Mouse (Mus musculus) MEL (cell line): ENCODE results near the gene Usp54. TPM values are rescaled to one million over a fixed set of nuclear protein-coding genes. Genes with fewer than 3 reads are reported as not detected.

Source experiments
- DNase-seq: peaks from one replicate; pipeline ENCODE4 v3.0.0; 2011; ENCODE audit warnings: low read depth, low spot score
- H3K27ac ChIP-seq: 2 replicates; pipeline ENCODE4 v1.5.1; 2012; ENCODE audit warnings: low read depth, mild to moderate bottlenecking, control low read depth, low read length, moderate library complexity; ENCODE audit not compliant: control insufficient read depth
- H3K27me3 ChIP-seq, 2 experiments: fragments of 150-350 bp in 1 of 2; sonication (generic) in 1 of 2; 2 replicates each; pipeline ENCODE4 v1.6.1; 2012; ENCODE audit warnings: low read length in 2 of 2, mild to moderate bottlenecking in 2 of 2, improper control_type of control experiment in 1 of 2, moderate library complexity in 1 of 2; ENCODE audit not compliant: insufficient read depth in 2 of 2, control insufficient read depth in 1 of 2
- H3K36me3 ChIP-seq, 2 experiments: 2 replicates each; pipeline ENCODE4 v1.6.1; 2012 to 2014; ENCODE audit warnings: low read length in 2 of 2, improper control_type of control experiment in 1 of 2, inconsistent platforms in 1 of 2, mild to moderate bottlenecking in 1 of 2; ENCODE audit not compliant: insufficient read depth in 2 of 2, control insufficient read depth in 1 of 2
- H3K4me1 ChIP-seq, 2 experiments: fragments of 150-350 bp in 1 of 2; sonication (generic) in 1 of 2; 2 replicates each; pipeline ENCODE4 v1.6.1; 2012; ENCODE audit warnings: low read length in 2 of 2, improper control_type of control experiment in 1 of 2, mild to moderate bottlenecking in 1 of 2; ENCODE audit not compliant: insufficient read depth in 2 of 2, control insufficient read depth in 1 of 2
- H3K4me3 ChIP-seq, 2 experiments: fragments of 150-350 bp in 1 of 2; sonication (generic) in 1 of 2; 2 replicates each; pipeline ENCODE4 v1.5.1; 2012; ENCODE audit warnings: low read depth in 2 of 2, low read length in 2 of 2, mild to moderate bottlenecking in 2 of 2, moderate library complexity in 2 of 2, control low read depth in 1 of 2, improper control_type of control experiment in 1 of 2; ENCODE audit not compliant: control insufficient read depth in 1 of 2, insufficient read depth in 1 of 2
- H3K79me2 ChIP-seq: 2 replicates; pipeline ENCODE4 v1.6.1; 2012; ENCODE audit warnings: mild to moderate bottlenecking, low read length, moderate library complexity; ENCODE audit not compliant: control insufficient read depth, poor library complexity, insufficient read depth
- H3K9ac ChIP-seq: 2 replicates; pipeline ENCODE4 v1.6.1; 2012; ENCODE audit warnings: low read depth, mild to moderate bottlenecking, control low read depth, low read length, moderate library complexity; ENCODE audit not compliant: control insufficient read depth, poor library complexity, severe bottlenecking
- H3K9me3 ChIP-seq: fragments of 150-350 bp; sonication (generic); replicated peaks from 2 replicates; pipeline ENCODE4 v1.6.1; 2012; ENCODE audit warnings: mild to moderate bottlenecking, low read length, improper control_type of control experiment, moderate library complexity; ENCODE audit not compliant: insufficient read depth
- BHLHE40 ChIP-seq: IDR thresholded peaks from 2 replicates; pipeline ENCODE4 v1.6.1; 2012; ENCODE audit warnings: low read depth, mild to moderate bottlenecking, inconsistent platforms, low read length, improper control_type of control experiment, borderline replicate concordance
- CHD1 ChIP-seq: IDR thresholded peaks from 2 replicates; pipeline ENCODE4 v1.6.1; 2012; ENCODE audit warnings: low read depth, mild to moderate bottlenecking, inconsistent platforms, low read length, improper control_type of control experiment
- CHD2 ChIP-seq: IDR thresholded peaks from 2 replicates; pipeline ENCODE4 v1.6.1; 2011; ENCODE audit warnings: low read length, improper control_type of control experiment
- CTCF ChIP-seq, 3 experiments: IDR thresholded peaks in 2 of 3; conservative IDR thresholded peaks in 1 of 3; 2 replicates each; pipeline ENCODE4 v1.5.1; 2011 to 2012; ENCODE audit warnings: low read length in 3 of 3, low read depth in 2 of 3, mild to moderate bottlenecking in 2 of 3, improper control_type of control experiment in 1 of 3, inconsistent platforms in 1 of 3, mixed read lengths in 1 of 3, moderate library complexity in 1 of 3; ENCODE audit not compliant: control insufficient read depth in 1 of 3, insufficient read depth in 1 of 3, poor library complexity in 1 of 3, severe bottlenecking in 1 of 3
- E2F4 ChIP-seq: IDR thresholded peaks from 2 replicates; pipeline ENCODE4 v1.6.1; 2011; ENCODE audit warnings: low read depth, low read length, improper control_type of control experiment, borderline replicate concordance
- ELF1 ChIP-seq: IDR thresholded peaks from 2 replicates; pipeline ENCODE4 v1.6.1; 2014; ENCODE audit warnings: low read depth, mild to moderate bottlenecking, inconsistent platforms, low read length, improper control_type of control experiment, moderate library complexity
- ETS1 ChIP-seq: IDR thresholded peaks from 2 replicates; pipeline ENCODE4 v1.6.1; 2012; ENCODE audit warnings: low read depth, mild to moderate bottlenecking, inconsistent platforms, low read length, improper control_type of control experiment, moderate library complexity
- GABPA ChIP-seq: IDR thresholded peaks from 2 replicates; pipeline ENCODE4 v1.6.1; 2012; ENCODE audit warnings: low read depth, mild to moderate bottlenecking, inconsistent platforms, low read length, improper control_type of control experiment, moderate library complexity
- GATA1 ChIP-seq: IDR thresholded peaks from 2 replicates; pipeline ENCODE4 v1.6.1; 2011; ENCODE audit warnings: low read depth, low read length, improper control_type of control experiment
- HCFC1 ChIP-seq: IDR thresholded peaks from 2 replicates; pipeline ENCODE4 v1.6.1; 2012; ENCODE audit warnings: low read depth, mild to moderate bottlenecking, inconsistent platforms, low read length, improper control_type of control experiment, moderate library complexity
- JUND ChIP-seq: IDR thresholded peaks from 2 replicates; pipeline ENCODE4 v1.6.1; 2011; ENCODE audit warnings: low read depth, mild to moderate bottlenecking, improper control_type of control experiment, low read length
- KAT2A ChIP-seq: conservative IDR thresholded peaks from 2 replicates; pipeline ENCODE4 v1.6.1; 2012; ENCODE audit warnings: low read depth, low read length, improper control_type of control experiment, inconsistent platforms
- MAX ChIP-seq: IDR thresholded peaks from 2 replicates; pipeline ENCODE4 v1.6.1; 2011; ENCODE audit warnings: low read length, improper control_type of control experiment
- MAZ ChIP-seq: IDR thresholded peaks from 2 replicates; pipeline ENCODE4 v1.6.1; 2012; ENCODE audit warnings: low read depth, mild to moderate bottlenecking, inconsistent platforms, low read length, improper control_type of control experiment
- MEF2A ChIP-seq: IDR thresholded peaks from 2 replicates; pipeline ENCODE4 v1.6.1; 2014; ENCODE audit warnings: low read depth, mild to moderate bottlenecking, inconsistent platforms, low read length, improper control_type of control experiment; ENCODE audit not compliant: poor library complexity, insufficient replicate concordance, severe bottlenecking; ENCODE audit errors: extremely low read depth
- MXI1 ChIP-seq: IDR thresholded peaks from 2 replicates; pipeline ENCODE4 v1.6.1; 2011; ENCODE audit warnings: mild to moderate bottlenecking, low read depth, low read length, improper control_type of control experiment
- MYB ChIP-seq: IDR thresholded peaks from 2 replicates; pipeline ENCODE4 v1.6.1; 2011; ENCODE audit warnings: mild to moderate bottlenecking, low read depth, low read length, improper control_type of control experiment
- MYC ChIP-seq: IDR thresholded peaks from 2 replicates; pipeline ENCODE4 v1.6.1; 2011; ENCODE audit warnings: low read depth, mild to moderate bottlenecking, low read length, improper control_type of control experiment, moderate library complexity
- NELFE ChIP-seq: IDR thresholded peaks from 2 replicates; pipeline ENCODE4 v1.6.1; 2011; ENCODE audit warnings: low read depth, low read length, improper control_type of control experiment
- NRF1 ChIP-seq: IDR thresholded peaks from 2 replicates; pipeline ENCODE4 v1.6.1; 2014; ENCODE audit warnings: low read depth, mild to moderate bottlenecking, inconsistent platforms, low read length, improper control_type of control experiment, moderate library complexity; ENCODE audit not compliant: poor library complexity, insufficient read depth, severe bottlenecking
- POLR2A ChIP-seq, 2 experiments: IDR thresholded peaks; 2 replicates each; pipeline ENCODE4 v1.6.1; 2011 to 2012; ENCODE audit warnings: low read length in 2 of 2, mild to moderate bottlenecking in 2 of 2, control low read depth in 1 of 2, improper control_type of control experiment in 1 of 2, low read depth in 1 of 2, moderate library complexity in 1 of 2; ENCODE audit not compliant: control insufficient read depth in 1 of 2, insufficient read depth in 1 of 2, poor library complexity in 1 of 2
- POLR2AphosphoS2 ChIP-seq: IDR thresholded peaks from 2 replicates; pipeline ENCODE4 v1.6.1; 2011; ENCODE audit warnings: low read length, improper control_type of control experiment
- POLR2AphosphoS5 ChIP-seq: IDR thresholded peaks from 2 replicates; pipeline ENCODE4 v1.6.1; 2012; ENCODE audit warnings: low read depth, borderline replicate concordance, mild to moderate bottlenecking, inconsistent platforms, low read length, moderate library complexity, mixed read lengths
- RAD21 ChIP-seq: IDR thresholded peaks from 2 replicates; pipeline ENCODE4 v1.6.1; 2011; ENCODE audit warnings: mild to moderate bottlenecking, low read depth, low read length, improper control_type of control experiment
- RCOR1 ChIP-seq: IDR thresholded peaks from 2 replicates; pipeline ENCODE4 v1.6.1; 2012; ENCODE audit warnings: low read depth, mild to moderate bottlenecking, inconsistent platforms, low read length, improper control_type of control experiment
- SIN3A ChIP-seq: IDR thresholded peaks from 2 replicates; pipeline ENCODE4 v1.6.1; 2012; ENCODE audit warnings: low read length, improper control_type of control experiment, inconsistent platforms
- SMC3 ChIP-seq: IDR thresholded peaks from 2 replicates; pipeline ENCODE4 v1.6.1; 2011; ENCODE audit warnings: low read depth, low read length, improper control_type of control experiment
- TAL1 ChIP-seq: IDR thresholded peaks from 2 replicates; pipeline ENCODE4 v1.6.1; 2012; ENCODE audit warnings: mild to moderate bottlenecking, inconsistent platforms, low read length, moderate library complexity, mixed read lengths
- TBP ChIP-seq: IDR thresholded peaks from 2 replicates; pipeline ENCODE4 v1.8.0; 2011; ENCODE audit warnings: low read depth, low read length, improper control_type of control experiment
- TCF12 ChIP-seq: IDR thresholded peaks from 2 replicates; pipeline ENCODE4 v1.6.1; 2014; ENCODE audit warnings: low read depth, mild to moderate bottlenecking, inconsistent platforms, low read length, improper control_type of control experiment, moderate library complexity
- UBTF ChIP-seq: IDR thresholded peaks from 2 replicates; pipeline ENCODE4 v1.6.1; 2012; ENCODE audit warnings: low read depth, mild to moderate bottlenecking, inconsistent platforms, low read length, improper control_type of control experiment, moderate library complexity, borderline replicate concordance; ENCODE audit not compliant: insufficient read depth
- USF1 ChIP-seq: IDR thresholded peaks from 2 replicates; pipeline ENCODE4 v1.6.1; 2014; ENCODE audit warnings: low read depth, mild to moderate bottlenecking, inconsistent platforms, low read length, improper control_type of control experiment, moderate library complexity
- USF2 ChIP-seq, 2 experiments: IDR thresholded peaks; 2 replicates each; pipeline ENCODE4 v1.6.1; 2011 to 2012; ENCODE audit warnings: improper control_type of control experiment in 2 of 2, low read length in 2 of 2, borderline replicate concordance in 1 of 2, inconsistent platforms in 1 of 2, low read depth in 1 of 2, mild to moderate bottlenecking in 1 of 2; ENCODE audit not compliant: insufficient read depth in 1 of 2
- ZC3H11A ChIP-seq: IDR thresholded peaks from 2 replicates; pipeline ENCODE4 v1.6.1; 2012; ENCODE audit warnings: low read depth, mild to moderate bottlenecking, inconsistent platforms, low read length, improper control_type of control experiment
- ZKSCAN1 ChIP-seq: IDR thresholded peaks from 2 replicates; pipeline ENCODE4 v1.6.1; 2012; ENCODE audit warnings: low read depth, mild to moderate bottlenecking, inconsistent platforms, low read length, improper control_type of control experiment, moderate library complexity
- ZMIZ1 ChIP-seq: IDR thresholded peaks from 2 replicates; pipeline ENCODE4 v1.6.1; 2012; ENCODE audit warnings: low read depth, mild to moderate bottlenecking, inconsistent platforms, low read length, improper control_type of control experiment, moderate library complexity
- ZNF384 ChIP-seq: IDR thresholded peaks from 2 replicates; pipeline ENCODE4 v1.6.1; 2012; ENCODE audit warnings: low read depth, mild to moderate bottlenecking, inconsistent platforms, low read length, improper control_type of control experiment
- polyA plus RNA-seq, 2 experiments: library from polyadenylated mRNA; stranded (reverse) in 1 of 2; unstranded in 1 of 2; fragments of >175 nt in 1 of 2; fragments of >200 nt in 1 of 2; gene quantifications; 2 replicates each; pipeline versions ENCODE4 v1.2.1 to v1.2.4; 2012; ENCODE audit warnings: low replicate concordance in 2 of 2, low read depth in 1 of 2; ENCODE audit not compliant: insufficient read length in 2 of 2, insufficient read depth in 1 of 2, missing spikeins in 1 of 2
- total RNA-seq: library from RNA; depleted of rRNA; stranded (reverse); fragments of 300-350 nt; gene quantifications from 2 replicates; pipeline ENCODE4 v1.2.3, GENCODE M21; 2012

Usp54 gene
- total and polyA plus RNA-seq, 3 experiments = 1.5 to 2.6 TPM; not detected in 1

- H3K4me3 ChIP-seq = peak within 1 kb of the TSS; percentile 90 to 97
- no peaks in the 10 kb centered on the region for H3K27me3 ChIP-seq
- H3K36me3 ChIP-seq = peaks cover 0 to 32% of the 10 kb centered on the region in 2 experiments; a peak in 2 of 4 replicates
- peak within 1 kb of the TSS; percentile 98 for H3K9ac ChIP-seq
- peaks cover 6 to 11% of the 10 kb centered on the region in 2 experiments for H3K4me1 ChIP-seq
- H3K79me2 ChIP-seq = peaks cover 27% of the 10 kb centered on the region
- peak; percentile 98 for DNase-seq
- peak within 1 kb of the TSS; percentile 97 for H3K27ac ChIP-seq
- no peaks in the 10 kb centered on the region for H3K9me3 ChIP-seq
- peak; percentile 62; the same call in 1 of the 2 replicates for TF ChIP-seq TCF12
- peak; percentile 19; the same call in 1 of the 2 replicates for TF ChIP-seq NELFE
- peak; percentile 58; the same call in 1 of the 2 replicates for TF ChIP-seq GATA1
- peak; percentile 63; the same call in 1 of the 2 replicates for TF ChIP-seq MXI1
- 0 out of 2 replicates have a peak, but pooled peaks have one; percentile 17 for TF ChIP-seq POLR2AphosphoS2
- TF ChIP-seq ZC3H11A = no peak
- TF ChIP-seq NRF1 = no peak
- no peak for TF ChIP-seq UBTF
- no peak for TF ChIP-seq USF2 (IDR thresholded peaks at IDR 0.05; ENCODE audit: borderline replicate concordance in 1 of 2, insufficient read depth in 1 of 2, low read depth in 1 of 2, low read length in 2 of 2)
- TF ChIP-seq KAT2A = peak; percentile 60
- peak; percentile 8; the same call in 1 of the 2 replicates for TF ChIP-seq ZNF384
- peak; percentile 48; the same call in 1 of the 2 replicates for TF ChIP-seq MAZ
- no peak for TF ChIP-seq SMC3
- peak; percentile 42; the same call in 1 of the 2 replicates for TF ChIP-seq MAX
- TF ChIP-seq ZMIZ1 = no peak; the same call in 1 of the 2 replicates
- TF ChIP-seq JUND = no peak
- TF ChIP-seq RAD21 = no peak
- TF ChIP-seq ETS1 = peak; percentile 59; the same call in 1 of the 2 replicates
- peak; percentile 74 for TF ChIP-seq MYC
- TF ChIP-seq GABPA = no peak
- no peak for TF ChIP-seq BHLHE40
- TF ChIP-seq ELF1 = peak; percentile 73
- TF ChIP-seq TBP = peak; percentile 63; the same call in 1 of the 2 replicates
- TF ChIP-seq E2F4 = 0 out of 2 replicates have a peak, but pooled peaks have one; percentile 23
- TF ChIP-seq MEF2A = no peak
- no peak for TF ChIP-seq MYB
- no peak for TF ChIP-seq RCOR1
- 0 out of 2 replicates have a peak, but pooled peaks have one; percentile 14 for TF ChIP-seq USF1
- peak in 1 of 2 experiments; percentile 62; a peak in 1 of 4 replicates for TF ChIP-seq POLR2A (IDR thresholded peaks at IDR 0.05; ENCODE audit: control insufficient read depth in 1 of 2, insufficient read depth in 1 of 2, low read depth in 1 of 2, low read length in 2 of 2, poor library complexity in 1 of 2)
- TF ChIP-seq ZKSCAN1 = no peak
- TF ChIP-seq SIN3A = peak; percentile 97
- TF ChIP-seq CHD1 = no peak
- TF ChIP-seq CTCF (IDR thresholded peaks at IDR 0.05 in 2 of 3, conservative IDR thresholded peaks at IDR 0.05 in 1 of 3; ENCODE audit: control insufficient read depth in 1 of 3, insufficient read depth in 1 of 3, low read depth in 2 of 3, low read length in 3 of 3, poor library complexity in 1 of 3, severe bottlenecking in 1 of 3) = no peak
- TF ChIP-seq CHD2 = no peak
- no peak for TF ChIP-seq POLR2AphosphoS5
- TF ChIP-seq HCFC1 = peak; percentile 91
- TF ChIP-seq TAL1 = no peak
Observed at GRCm38 (mm10) chr14:20546415-20546814, 94.4 kb downstream of the Usp54 start, which contains the start of gene Ppp3cb. Ppp3cb (minus strand) TSS chr14:20546573.
